Mouse (Mus musculus): ENCODE measurements at regions not wholly inside any gene's neighbourhood (a gene's known extent, or its start where the extent isn't known, plus 50 kb on each side); places are given as distances from the start of the nearest gene placed in this dataset.
"Not testable (repeated sequence)": the region's sequence is repeated elsewhere in the genome, so short reads cannot be mapped to it uniquely, and the experiment has no call there.

- Histone ChIP-seq H3K9me3 (ENCODE audit: control insufficient read depth, low read length) (no peaks in the 10 kb centered on the region), H3K9ac (ENCODE audit: low read length) (no peak overlapping the region), H3K4me1 (ENCODE audit: control insufficient read depth, insufficient read depth, low read length) (no peaks in the 10 kb centered on the region), H3K4me3 (ENCODE audit: low read depth, low read length) (no peak overlapping the region), H3K27ac (ENCODE audit: low read depth, low read length) (no peak overlapping the region), H3K4me2 (ENCODE audit: low read depth) (no peak overlapping the region), H3K36me3 (ENCODE audit: control insufficient read depth, insufficient read depth, low read length) (no peaks in the 10 kb centered on the region), H3K27me3 (ENCODE audit: control insufficient read depth, insufficient read depth, low read length) (no peaks in the 10 kb centered on the region)
- DNase-seq (ENCODE audit: low spot score) (no peak), ATAC-seq (ENCODE audit: insufficient read depth, low FRiP score, low TSS enrichment) (no peak)
- WGBS, result 74% methylated on average over 2 of the region's 2 CpGs
These were observed 56.5 kb upstream of the Tmem229a start for GRCm38 (mm10) chr6:25012376-25013287.

- not testable (repeated sequence) for ATAC-seq (ENCODE audit: insufficient read depth, low FRiP score, low TSS enrichment); H3K36me3 ChIP-seq (ENCODE audit: control insufficient read depth, insufficient read depth, low read length); DNase-seq (ENCODE audit: low spot score)
These were observed 52.8 kb upstream of the Tmem229a start for GRCm38 (mm10) chr6:25008856-25009255.

More at GRCm38 (mm10) chr6:25008856-25009255, 52.8 kb upstream of the Tmem229a start:
- not testable (repeated sequence) for H3K4me2 ChIP-seq (ENCODE audit: low read depth); H3K4me1 ChIP-seq (ENCODE audit: control insufficient read depth, insufficient read depth, low read length); H3K9ac ChIP-seq (ENCODE audit: low read length); H3K27ac ChIP-seq (ENCODE audit: low read depth, low read length); H3K27me3 ChIP-seq (ENCODE audit: control insufficient read depth, insufficient read depth, low read length); H3K4me3 ChIP-seq (ENCODE audit: low read depth, low read length); H3K9me3 ChIP-seq (ENCODE audit: control insufficient read depth, low read length)
